Mouse (Mus musculus) hindbrain, embryonic 10.5 days (tissue): ENCODE results near the gene Cyb561. TPM values are rescaled to one million over a fixed set of nuclear protein-coding genes. Genes with fewer than 3 reads are reported as not detected.

Experiments
- DNase-seq: peaks from one replicate; pipeline ENCODE4 v3.0.0-alpha.2; 2017; ENCODE audit warnings: low spot score
- H3K27ac ChIP-seq: fragments of 300-500 bp; sonication (generic); 2 replicates; pipeline ENCODE4 v1.5.1; 2016; ENCODE audit warnings: mild to moderate bottlenecking, moderate library complexity
- H3K27me3 ChIP-seq: fragments of 300-500 bp; sonication (generic); 2 replicates; pipeline ENCODE4 v1.6.1; 2016; ENCODE audit warnings: mild to moderate bottlenecking; ENCODE audit not compliant: poor library complexity, insufficient read depth, severe bottlenecking
- H3K36me3 ChIP-seq: fragments of 300-500 bp; sonication (generic); 2 replicates; pipeline ENCODE4 v1.6.1; 2016; ENCODE audit warnings: mild to moderate bottlenecking, moderate library complexity
- H3K4me1 ChIP-seq: fragments of 300-500 bp; sonication (generic); replicated peaks from 2 replicates; pipeline ENCODE4 v1.6.1; 2016; ENCODE audit warnings: mild to moderate bottlenecking
- H3K4me3 ChIP-seq: fragments of 300-500 bp; sonication (generic); 2 replicates; pipeline ENCODE4 v1.5.1; 2016; ENCODE audit warnings: mild to moderate bottlenecking, moderate library complexity
- H3K9me3 ChIP-seq: fragments of 300-500 bp; sonication (generic); 2 replicates; pipeline ENCODE4 v1.6.1; 2016; ENCODE audit warnings: mild to moderate bottlenecking, moderate library complexity
- WGBS: fragments of 180-500 bp; shearing (Covaris S2); methylation state at CpG from one replicate; pipeline ENCODE4 v1.1.7; 2016; 5-methylcytosine and 5-hydroxymethylcytosine counted together
- polyA plus RNA-seq: library from polyadenylated mRNA; unstranded; fragments of >200 nt; fragmentation: Nextera tagmentation; extraction: Ambion mirVana; gene quantifications from 2 replicates; pipeline ENCODE4 v1.2.1, GENCODE M21; 2016

Gene Cyb561
- polyA plus RNA-seq, 1 experiment from 2014 or later = 23.6 TPM

GRCm38 (mm10) chr11:105908926-105909325 is 44.2 kb downstream of the Cyb561 start:
- Histone ChIP-seq H3K27me3 (no peaks in the 10 kb centered on the region), H3K9me3 (no peaks in the 10 kb centered on the region), H3K27ac (no peak overlapping the region), H3K36me3 (peaks cover 24% of the 10 kb centered on the region), H3K4me3 (no peak overlapping the region), H3K4me1 (no peaks in the 10 kb centered on the region)
- 83% methylated on average over 8 of the region's 8 CpGs for WGBS
- no peak for DNase-seq

GRCm38 (mm10) chr11:105907381-105907780 is 45.8 kb downstream of the Cyb561 start:
- no peak overlapping the region for H3K27ac ChIP-seq
- no peaks in the 10 kb centered on the region for H3K27me3 ChIP-seq
- WGBS = 85% methylated on average over 1 of the region's 1 CpGs
- peaks cover 18% of the 10 kb centered on the region for H3K36me3 ChIP-seq
- H3K9me3 ChIP-seq = no peaks in the 10 kb centered on the region
- DNase-seq = no peak
- no peak overlapping the region for H3K4me3 ChIP-seq
- H3K4me1 ChIP-seq = no peaks in the 10 kb centered on the region

- DNase-seq = no peak
- Histone ChIP-seq H3K27me3 (no peaks in the 10 kb centered on the region), H3K4me3 (no peak overlapping the region), H3K4me1 (no peaks in the 10 kb centered on the region), H3K36me3 (peaks cover 19% of the 10 kb centered on the region), H3K27ac (no peak overlapping the region), H3K9me3 (no peaks in the 10 kb centered on the region)
- 83% methylated on average over 4 of the region's 4 CpGs for WGBS
Observed at GRCm38 (mm10) chr11:105905529-105906213, 47.5 kb downstream of the Cyb561 start.

- peaks cover 9% of the 10 kb centered on the region; the same call in 1 of the 2 replicates for H3K36me3 ChIP-seq
- 77% methylated on average over 1 of the region's 1 CpGs for WGBS
- H3K4me1 ChIP-seq = no peaks in the 10 kb centered on the region
- H3K27me3 ChIP-seq = no peaks in the 10 kb centered on the region
- H3K9me3 ChIP-seq = no peaks in the 10 kb centered on the region
- no peak overlapping the region for H3K4me3 ChIP-seq
- no peak for DNase-seq
- no peak overlapping the region for H3K27ac ChIP-seq
Observed at GRCm38 (mm10) chr11:105902956-105903355, 50.2 kb downstream of the Cyb561 start.

- Histone ChIP-seq H3K4me1 (no peaks in the 10 kb centered on the region), H3K4me3 (no peak overlapping the region), H3K36me3 (peaks cover 9% of the 10 kb centered on the region; the same call in 1 of the 2 replicates), H3K27me3 (no peaks in the 10 kb centered on the region), H3K9me3 (no peaks in the 10 kb centered on the region), H3K27ac (no peak overlapping the region)
- 73% methylated on average over 2 of the region's 2 CpGs for WGBS
- no peak for DNase-seq
Observed at GRCm38 (mm10) chr11:105901501-105901900, 51.6 kb downstream of the Cyb561 start.

- no peak overlapping the region for H3K27ac ChIP-seq
- WGBS = 74% methylated on average over 1 of the region's 1 CpGs
- no peak overlapping the region for H3K4me3 ChIP-seq
- H3K9me3 ChIP-seq = no peaks in the 10 kb centered on the region
- H3K4me1 ChIP-seq = no peaks in the 10 kb centered on the region
- no peaks in the 10 kb centered on the region for H3K27me3 ChIP-seq
- no peak for DNase-seq
- H3K36me3 ChIP-seq = 0 out of 2 replicates have a peak, but pooled peaks cover 10% of the 10 kb centered on the region
Observed at GRCm38 (mm10) chr11:105899151-105899550, 54.0 kb downstream of the Cyb561 start.

GRCm38 (mm10) chr11:105887281-105887680 is 65.9 kb downstream of the Cyb561 start:
- WGBS = 70% methylated on average over 1 of the region's 1 CpGs
- Histone ChIP-seq H3K4me1 (no peaks in the 10 kb centered on the region), H3K27ac (no peak overlapping the region), H3K36me3 (no peaks in the 10 kb centered on the region), H3K27me3 (no peaks in the 10 kb centered on the region), H3K4me3 (no peak overlapping the region), H3K9me3 (no peaks in the 10 kb centered on the region)
- DNase-seq = no peak

- Histone ChIP-seq H3K27me3 (no peaks in the 10 kb centered on the region), H3K27ac (no peak overlapping the region), H3K4me1 (no peaks in the 10 kb centered on the region), H3K36me3 (0 out of 2 replicates have a peak, but pooled peaks cover 4% of the 10 kb centered on the region), H3K4me3 (no peak overlapping the region), H3K9me3 (no peaks in the 10 kb centered on the region)
- no peak for DNase-seq
- 97% methylated on average over 1 of the region's 1 CpGs for WGBS
Observed at GRCm38 (mm10) chr11:105885558-105885957, 67.6 kb downstream of the Cyb561 start.

Other genes with a start within 250 kb of the Cyb561 start
- gene Ace, start 14.6 kb upstream of the Cyb561 start, polyA plus RNA-seq = 1.3 TPM in 2 replicates
- gene Ace3, start 41.3 kb upstream of the Cyb561 start, polyA plus RNA-seq = not detected in 2 replicates
- gene Kcnh6, start 54.8 kb upstream of the Cyb561 start, polyA plus RNA-seq = 0.52 and 0.61 TPM in 2 replicates
- gene Dcaf7, start 83.5 kb upstream of the Cyb561 start, polyA plus RNA-seq = 86.5 and 94.7 TPM in 2 replicates
- gene Taco1, start 112.7 kb upstream of the Cyb561 start, polyA plus RNA-seq = 10.4 and 14.0 TPM in 2 replicates
- gene Map3k3, start 131.3 kb upstream of the Cyb561 start, polyA plus RNA-seq = 21.7 and 23.5 TPM in 2 replicates
- gene Gm10840, start 207.5 kb upstream of the Cyb561 start, polyA plus RNA-seq = 0.67 TPM in 1 of 2 replicates, not detected in the other
- 366 and 418 TPM in 2 replicates for gene Limd2, start 207.5 kb upstream of the Cyb561 start, polyA plus RNA-seq
- 37.8 and 46.0 TPM in 2 replicates for gene Strada, start 248.8 kb upstream of the Cyb561 start, polyA plus RNA-seq